Mouse (Mus musculus): ENCODE results near the gene Rbfox2.
A peak's percentile ranks its signal among the peaks of the same experiment; 100 is the strongest.

The Rbfox2 gene

GRCm38 (mm10) chr15:77306547-77307261 lies at the start of gene Rbfox2:
Gene Rbfox2, minus strand, starts transcription at chr15:77307004.
- peaks cover 51% of the 10 kb centered on the region for H3K4me1 ChIP-seq (replicated peaks; ENCODE audit: low read depth, low read length)
- peaks cover 21% of the 10 kb centered on the region for H3K36me3 ChIP-seq (ENCODE audit: insufficient read depth, low read length)
- H3K4me3 ChIP-seq (replicated peaks; ENCODE audit: low read length), result peak within 1 kb of the TSS; percentile 94
- no peak for TF ChIP-seq CTCF (conservative IDR thresholded peaks at IDR 0.05; ENCODE audit: low read length)
- TF ChIP-seq NANOG (IDR thresholded peaks at IDR 0.05; ENCODE audit: borderline replicate concordance, low read length), result no peak
- TF ChIP-seq POU5F1 (IDR thresholded peaks at IDR 0.05; ENCODE audit: borderline replicate concordance, low read length), result no peak
- H3K27me3 ChIP-seq (ENCODE audit: insufficient read depth, low read length), result no peaks in the 10 kb centered on the region
- H3K9me3 ChIP-seq (ENCODE audit: low read length), result no peaks in the 10 kb centered on the region

GRCm38 (mm10) chr15:77356248-77356810 lies 49.5 kb upstream of the Rbfox2 start:
- no peaks in the 10 kb centered on the region for H3K27me3 ChIP-seq (ENCODE audit: insufficient read depth, low read length)
- peak overlapping the region; percentile 87 for H3K4me3 ChIP-seq (replicated peaks; ENCODE audit: low read length)
- peaks cover 14% of the 10 kb centered on the region for H3K36me3 ChIP-seq (ENCODE audit: insufficient read depth, low read length)
- H3K9me3 ChIP-seq (ENCODE audit: low read length), result no peaks in the 10 kb centered on the region
- TF ChIP-seq POU5F1 (IDR thresholded peaks at IDR 0.05; ENCODE audit: borderline replicate concordance, low read length) (no peak), NANOG (IDR thresholded peaks at IDR 0.05; ENCODE audit: borderline replicate concordance, low read length) (no peak), CTCF (conservative IDR thresholded peaks at IDR 0.05; ENCODE audit: low read length) (no peak)
- peaks cover 79% of the 10 kb centered on the region for H3K4me1 ChIP-seq (replicated peaks; ENCODE audit: low read depth, low read length)

GRCm38 (mm10) chr15:77354848-77355551 lies 48.2 kb upstream of the Rbfox2 start:
- peak; percentile 100 for TF ChIP-seq NANOG (IDR thresholded peaks at IDR 0.05; ENCODE audit: borderline replicate concordance, low read length)
- TF ChIP-seq CTCF (conservative IDR thresholded peaks at IDR 0.05; ENCODE audit: low read length), result no peak
- TF ChIP-seq POU5F1 (IDR thresholded peaks at IDR 0.05; ENCODE audit: borderline replicate concordance, low read length), result no peak
- H3K27me3 ChIP-seq (ENCODE audit: insufficient read depth, low read length), result no peaks in the 10 kb centered on the region
- peaks cover 73% of the 10 kb centered on the region for H3K4me1 ChIP-seq (replicated peaks; ENCODE audit: low read depth, low read length)
- no peaks in the 10 kb centered on the region for H3K9me3 ChIP-seq (ENCODE audit: low read length)
- H3K36me3 ChIP-seq (ENCODE audit: insufficient read depth, low read length), result peaks cover 11% of the 10 kb centered on the region
- H3K4me3 ChIP-seq (replicated peaks; ENCODE audit: low read length), result peak overlapping the region; percentile 87

GRCm38 (mm10) chr15:77354496-77354847 lies 47.7 kb upstream of the Rbfox2 start:
- Histone ChIP-seq H3K4me3 (replicated peaks; ENCODE audit: low read length) (peak overlapping the region; percentile 87), H3K36me3 (ENCODE audit: insufficient read depth, low read length) (peaks cover 6% of the 10 kb centered on the region), H3K27me3 (ENCODE audit: insufficient read depth, low read length) (no peaks in the 10 kb centered on the region), H3K9me3 (ENCODE audit: low read length) (no peaks in the 10 kb centered on the region), H3K4me1 (replicated peaks; ENCODE audit: low read depth, low read length) (peaks cover 73% of the 10 kb centered on the region)
- TF ChIP-seq NANOG (IDR thresholded peaks at IDR 0.05; ENCODE audit: borderline replicate concordance, low read length) (no peak), CTCF (conservative IDR thresholded peaks at IDR 0.05; ENCODE audit: low read length) (no peak), POU5F1 (IDR thresholded peaks at IDR 0.05; ENCODE audit: borderline replicate concordance, low read length) (no peak)

- H3K4me1 ChIP-seq (replicated peaks; ENCODE audit: low read depth, low read length), result peaks cover 73% of the 10 kb centered on the region
- no peaks in the 10 kb centered on the region for H3K27me3 ChIP-seq (ENCODE audit: insufficient read depth, low read length)
- H3K9me3 ChIP-seq (ENCODE audit: low read length), result no peaks in the 10 kb centered on the region
- no peak for TF ChIP-seq CTCF (conservative IDR thresholded peaks at IDR 0.05; ENCODE audit: low read length)
- H3K36me3 ChIP-seq (ENCODE audit: insufficient read depth, low read length), result peaks cover under 1% of the 10 kb centered on the region; the same call in 1 of the 2 replicates
- peak overlapping the region; percentile 61 for H3K4me3 ChIP-seq (replicated peaks; ENCODE audit: low read length)
Measured at GRCm38 (mm10) chr15:77353764-77354163, 47.0 kb upstream of the Rbfox2 start.

GRCm38 (mm10) chr15:77352863-77353262 lies 46.1 kb upstream of the Rbfox2 start:
- Histone ChIP-seq H3K9me3 (ENCODE audit: low read length) (no peaks in the 10 kb centered on the region), H3K4me3 (replicated peaks; ENCODE audit: low read length) (peak overlapping the region; percentile 61), H3K4me1 (replicated peaks; ENCODE audit: low read depth, low read length) (peaks cover 80% of the 10 kb centered on the region), H3K36me3 (ENCODE audit: insufficient read depth, low read length) (no peaks in the 10 kb centered on the region), H3K27me3 (ENCODE audit: insufficient read depth, low read length) (no peaks in the 10 kb centered on the region)
- TF ChIP-seq POU5F1 (IDR thresholded peaks at IDR 0.05; ENCODE audit: borderline replicate concordance, low read length) (no peak), NANOG (IDR thresholded peaks at IDR 0.05; ENCODE audit: borderline replicate concordance, low read length) (no peak), CTCF (conservative IDR thresholded peaks at IDR 0.05; ENCODE audit: low read length) (no peak)

- peak; percentile 35; the same call in 1 of the 2 replicates for TF ChIP-seq NANOG (IDR thresholded peaks at IDR 0.05; ENCODE audit: borderline replicate concordance, low read length)
- TF ChIP-seq POU5F1 (IDR thresholded peaks at IDR 0.05; ENCODE audit: borderline replicate concordance, low read length), result no peak
- TF ChIP-seq CTCF (conservative IDR thresholded peaks at IDR 0.05; ENCODE audit: low read length), result no peak
- no peaks in the 10 kb centered on the region for H3K9me3 ChIP-seq (ENCODE audit: low read length)
- peaks cover 81% of the 10 kb centered on the region for H3K4me1 ChIP-seq (replicated peaks; ENCODE audit: low read depth, low read length)
- no peaks in the 10 kb centered on the region for H3K36me3 ChIP-seq (ENCODE audit: insufficient read depth, low read length)
- 0 out of 2 replicates have a peak overlapping the region, but pooled peaks have one; percentile 17 for H3K4me3 ChIP-seq (replicated peaks; ENCODE audit: low read length)
- H3K27me3 ChIP-seq (ENCODE audit: insufficient read depth, low read length), result no peaks in the 10 kb centered on the region
Measured at GRCm38 (mm10) chr15:77350117-77350516, 43.3 kb upstream of the Rbfox2 start.

GRCm38 (mm10) chr15:77348146-77348545 lies 41.3 kb upstream of the Rbfox2 start:
- TF ChIP-seq NANOG (IDR thresholded peaks at IDR 0.05; ENCODE audit: borderline replicate concordance, low read length) (no peak), CTCF (conservative IDR thresholded peaks at IDR 0.05; ENCODE audit: low read length) (no peak), POU5F1 (IDR thresholded peaks at IDR 0.05; ENCODE audit: borderline replicate concordance, low read length) (no peak)
- Histone ChIP-seq H3K4me3 (replicated peaks; ENCODE audit: low read length) (peak overlapping the region; percentile 32), H3K36me3 (ENCODE audit: insufficient read depth, low read length) (no peaks in the 10 kb centered on the region), H3K4me1 (replicated peaks; ENCODE audit: low read depth, low read length) (peaks cover 81% of the 10 kb centered on the region), H3K9me3 (ENCODE audit: low read length) (no peaks in the 10 kb centered on the region), H3K27me3 (ENCODE audit: insufficient read depth, low read length) (no peaks in the 10 kb centered on the region)

All from E14TG2a.4 (cell line).